Mouse (Mus musculus) B cell, adult 2 months (primary cell): ENCODE data around the gene Xlr3c.
"Not testable (repeated sequence)": the region's sequence is repeated elsewhere in the genome, so short reads cannot be mapped to it uniquely, and the experiment has no call there.

Experiments used
- DNase-seq, 2 experiments: peaks; one replicate each; pipeline ENCODE4 v3.0.0; 2022

Xlr3c gene

GRCm38 (mm10) chrX:73265270-73265669 is at the start of gene Xlr3c:
Xlr3c (minus strand) TSS chrX:73265390.
- not testable (repeated sequence) for DNase-seq

GRCm38 (mm10) chrX:73312522-73312921 is 47.3 kb upstream of the Xlr3c start:
- peak; percentile 21 to 24 for DNase-seq

GRCm38 (mm10) chrX:73295745-73296144 is 30.6 kb upstream of the Xlr3c start:
- DNase-seq: not testable (repeated sequence)

GRCm38 (mm10) chrX:73292876-73293275 is 27.7 kb upstream of the Xlr3c start, which contains the start of the genes Xlr5a and Xlr5c:
Xlr5a (minus strand) TSS chrX:73292976.
Xlr5c (minus strand) TSS chrX:73292976.
- DNase-seq: not testable (repeated sequence)

- DNase-seq: not testable (repeated sequence)
Measured at GRCm38 (mm10) chrX:73262428-73262827, 2.8 kb downstream of the Xlr3c start.

- DNase-seq: not testable (repeated sequence)
Measured at GRCm38 (mm10) chrX:73242821-73243325, 22.3 kb downstream of the Xlr3c start, which contains the start of gene Xlr4c. Xlr4c (minus strand) TSS chrX:73243130.

- no peak for DNase-seq
Measured at GRCm38 (mm10) chrX:73229288-73229687, 35.9 kb downstream of the Xlr3c start.

- peak; percentile 69 to 70 for DNase-seq
Measured at GRCm38 (mm10) chrX:73228606-73229214, 36.5 kb downstream of the Xlr3c start.

GRCm38 (mm10) chrX:73227914-73228605 is 37.1 kb downstream of the Xlr3c start, which contains the start of gene F8a:
F8a (plus strand) TSS chrX:73228291.
- DNase-seq: peak; percentile 81 to 83

- DNase-seq: no peak
Measured at GRCm38 (mm10) chrX:73225365-73225764, 39.8 kb downstream of the Xlr3c start.

- DNase-seq: peak in 1 of 2 experiments; percentile 10
Measured at GRCm38 (mm10) chrX:73213819-73214564, 51.2 kb downstream of the Xlr3c start, which contains the start of gene Xlr4b. Xlr4b (plus strand) TSS chrX:73214333.
